Mouse (Mus musculus) heart, adult 2 months (tissue): ENCODE data around the gene Rreb1.

ENCODE experiments used
- CTCF ChIP-seq: fragments of 200-600 bp; IDR thresholded peaks from 2 replicates; pipeline ENCODE4 v1.8.1; 2022; ENCODE audit warnings: antibody characterized with exemption, mild to moderate bottlenecking, moderate library complexity
- POLR2A ChIP-seq: fragments of 200-500 bp; IDR thresholded peaks from 2 replicates; pipeline ENCODE4 v1.6.1; 2011; ENCODE audit warnings: mild to moderate bottlenecking, low read depth, low read length, control low read depth; ENCODE audit not compliant: insufficient read depth

- no peak for TF ChIP-seq CTCF
- TF ChIP-seq POLR2A: no peak
Observed at GRCm38 (mm10) chr13:37843241-37843640, 65.0 kb downstream of the Rreb1 start.
